Mouse (Mus musculus): Measurements from ENCODE around the gene 4930505A04Rik.

DNA sequence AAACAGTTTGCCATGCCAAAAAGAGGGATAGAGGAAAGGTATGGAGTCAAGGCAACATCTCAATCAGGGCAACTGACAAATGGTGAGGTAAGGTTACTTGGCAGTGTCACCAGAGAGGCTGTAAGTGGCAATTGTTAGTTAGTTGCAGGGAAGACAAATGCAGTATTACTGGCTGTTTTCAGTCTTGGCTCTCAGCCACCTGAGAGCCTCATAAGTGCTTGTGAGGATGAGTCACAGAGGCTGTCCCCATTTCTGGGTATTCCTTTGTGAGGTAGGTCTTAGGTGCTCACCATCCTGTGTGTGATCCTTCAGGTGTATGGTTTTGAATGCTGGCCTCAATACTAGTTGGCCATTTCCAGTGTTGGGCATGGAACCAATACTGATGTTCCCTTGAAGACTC lies 77.3 kb downstream of the 4930505A04Rik start:
- TF ChIP-seq CTCF (IDR thresholded peaks at IDR 0.05; ENCODE audit: low read depth, low read length): no peak
- TF ChIP-seq POLR2A (IDR thresholded peaks at IDR 0.05; ENCODE audit: borderline replicate concordance, low read depth, low read length): no peak
